Mouse (Mus musculus): ENCODE data around the gene Thap4. TPM values are rescaled to one million over a fixed set of nuclear protein-coding genes. Genes with fewer than 3 reads are reported as not detected.

The Thap4 gene
- polyA plus RNA-seq, 1 experiment from 2014 or later, result 13.0 TPM

DNA sequence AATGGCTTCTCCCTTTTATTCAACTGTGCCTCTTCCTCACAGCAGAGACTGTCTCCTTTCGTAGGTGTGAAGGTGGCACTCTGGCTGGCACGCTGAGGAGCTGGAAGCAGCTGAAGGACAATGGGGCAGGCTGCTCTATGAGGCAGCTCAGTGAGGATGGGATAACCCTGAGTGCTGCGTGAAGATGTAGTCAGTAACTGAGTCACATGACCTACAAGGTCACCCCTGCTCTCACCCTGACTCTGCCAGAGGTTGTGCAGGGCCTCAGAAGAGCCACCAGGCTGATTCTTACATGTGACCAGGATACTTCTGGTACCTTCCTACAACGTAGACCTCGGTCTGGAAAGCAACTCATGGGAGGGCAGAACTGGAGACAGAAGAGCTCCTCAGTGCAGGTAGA is 29.0 kb downstream of the Thap4 start:
- WGBS (ENCODE audit: insufficient replicate concordance), result 81% methylated on average over 5 of the region's 5 CpGs
- H3K4me3 ChIP-seq (ENCODE audit: low read depth, low read length), result no peak overlapping the region
- no peaks in the 10 kb centered on the region for H3K9me3 ChIP-seq (ENCODE audit: low read length)
- H3K9ac ChIP-seq (replicated peaks), result no peak overlapping the region
- no peak overlapping the region for H3K27ac ChIP-seq (ENCODE audit: low read depth)
- no peak overlapping the region for H3K4me2 ChIP-seq (ENCODE audit: low read depth, low read length)
- ATAC-seq, result no peak
- H3K27me3 ChIP-seq (ENCODE audit: insufficient read depth, low read length), result no peaks in the 10 kb centered on the region
- H3K36me3 ChIP-seq (replicated peaks; ENCODE audit: insufficient read depth, low read length), result peaks cover 5% of the 10 kb centered on the region; the same call in 1 of the 2 replicates
- DNase-seq, result no peak
- H3K4me1 ChIP-seq (ENCODE audit: insufficient read depth), result no peaks in the 10 kb centered on the region
- TF ChIP-seq CTCF (IDR thresholded peaks at IDR 0.05; ENCODE audit: low read depth) (no peak), EP300 (IDR thresholded peaks at IDR 0.05; ENCODE audit: low read depth) (no peak)

DNA sequence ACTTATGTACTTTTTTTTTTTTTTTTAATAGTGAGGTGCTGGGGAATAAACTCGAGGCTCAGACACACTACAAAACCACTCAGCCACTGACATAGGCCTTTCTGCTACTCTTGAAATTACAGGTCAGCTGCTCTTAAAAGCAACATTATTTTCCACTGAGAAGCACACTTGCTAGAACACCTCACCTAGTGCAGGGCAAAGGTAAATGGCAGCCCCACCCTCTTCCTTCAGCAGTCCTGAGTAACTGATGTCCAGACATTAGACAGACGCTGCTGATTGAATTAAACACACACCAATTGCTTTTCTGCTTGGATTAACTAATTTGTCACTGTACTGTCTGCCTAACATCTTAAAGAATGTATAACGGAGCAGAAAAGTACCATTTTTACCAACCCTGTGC is 30.0 kb downstream of the Thap4 start:
- no peak overlapping the region for H3K4me3 ChIP-seq (ENCODE audit: low read depth, low read length)
- H3K27ac ChIP-seq (ENCODE audit: low read depth), result no peak overlapping the region
- H3K27me3 ChIP-seq (ENCODE audit: insufficient read depth, low read length), result no peaks in the 10 kb centered on the region
- peaks cover 5% of the 10 kb centered on the region; the same call in 1 of the 2 replicates for H3K36me3 ChIP-seq (replicated peaks; ENCODE audit: insufficient read depth, low read length)
- no peaks in the 10 kb centered on the region for H3K4me1 ChIP-seq (ENCODE audit: insufficient read depth)
- no peaks in the 10 kb centered on the region for H3K9me3 ChIP-seq (ENCODE audit: low read length)
- WGBS (ENCODE audit: insufficient replicate concordance), result 78% methylated on average over 3 of the region's 3 CpGs
- no peak overlapping the region for H3K9ac ChIP-seq (replicated peaks)
- DNase-seq (no peak), ATAC-seq (no peak)
- no peak for TF ChIP-seq EP300 (IDR thresholded peaks at IDR 0.05; ENCODE audit: low read depth)
- TF ChIP-seq CTCF (IDR thresholded peaks at IDR 0.05; ENCODE audit: low read depth), result no peak
- no peak overlapping the region for H3K4me2 ChIP-seq (ENCODE audit: low read depth, low read length)

DNA sequence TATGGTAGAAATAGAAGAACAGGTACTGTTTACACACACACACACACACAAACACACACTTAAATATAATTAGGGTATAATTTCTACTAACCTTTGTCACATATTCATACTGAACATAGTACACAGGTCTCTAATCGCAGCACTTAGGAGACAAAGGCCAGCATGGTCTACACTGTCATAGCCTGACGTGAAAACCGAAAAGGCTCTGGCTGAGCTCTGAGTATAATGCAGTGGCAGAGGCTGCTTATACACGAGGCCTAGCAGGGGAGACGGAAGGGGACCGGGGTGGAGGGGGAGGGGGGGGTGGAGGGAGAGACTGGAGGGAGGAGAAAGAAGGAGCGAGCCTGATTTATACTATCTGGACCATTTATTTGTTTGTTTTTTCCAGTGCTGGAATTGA is 33.1 kb downstream of the Thap4 start:
- no peaks in the 10 kb centered on the region for H3K9me3 ChIP-seq (ENCODE audit: low read length)
- H3K9ac ChIP-seq (replicated peaks), result no peak overlapping the region

DNA sequence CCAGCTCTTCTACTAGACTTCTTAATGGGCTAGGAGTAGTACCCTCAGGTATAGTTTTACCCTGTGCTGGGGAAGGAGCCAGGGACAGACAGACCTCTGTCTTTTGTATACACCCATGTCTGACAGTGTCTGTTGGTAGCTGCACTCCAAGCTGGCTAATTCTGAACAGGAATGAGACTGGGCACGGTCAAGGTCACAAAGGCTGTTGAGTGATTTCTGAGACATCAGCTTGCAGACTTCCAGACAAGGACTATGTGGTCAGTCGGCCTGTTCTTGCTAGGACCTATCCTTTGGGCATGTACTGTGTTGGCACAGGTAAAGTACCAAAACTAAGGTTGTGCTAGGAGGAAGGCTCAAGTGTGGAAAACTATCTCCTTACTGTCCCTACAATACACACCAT is 38.5 kb downstream of the Thap4 start:
- TF ChIP-seq CTCF (IDR thresholded peaks at IDR 0.05; ENCODE audit: low read depth) (no peak), EP300 (IDR thresholded peaks at IDR 0.05; ENCODE audit: low read depth) (no peak)
- ATAC-seq (no peak), DNase-seq (no peak)
- Histone ChIP-seq H3K27me3 (ENCODE audit: insufficient read depth, low read length) (no peaks in the 10 kb centered on the region), H3K4me2 (ENCODE audit: low read depth, low read length) (no peak overlapping the region), H3K9me3 (ENCODE audit: low read length) (no peaks in the 10 kb centered on the region), H3K4me3 (ENCODE audit: low read depth, low read length) (no peak overlapping the region), H3K36me3 (replicated peaks; ENCODE audit: insufficient read depth, low read length) (peaks cover 21% of the 10 kb centered on the region; the same call in 1 of the 2 replicates), H3K9ac (replicated peaks) (no peak overlapping the region), H3K27ac (ENCODE audit: low read depth) (no peak overlapping the region), H3K4me1 (ENCODE audit: insufficient read depth) (no peaks in the 10 kb centered on the region; the same call in 1 of the 2 replicates)
- WGBS (ENCODE audit: insufficient replicate concordance), result 79% methylated on average over 2 of the region's 2 CpGs

More for the DNA sequence above, 33.1 kb downstream of the Thap4 start:
- Histone ChIP-seq H3K4me2 (ENCODE audit: low read depth, low read length) (no peak overlapping the region), H3K27me3 (ENCODE audit: insufficient read depth, low read length) (no peaks in the 10 kb centered on the region), H3K4me1 (ENCODE audit: insufficient read depth) (no peaks in the 10 kb centered on the region), H3K27ac (ENCODE audit: low read depth) (no peak overlapping the region), H3K36me3 (replicated peaks; ENCODE audit: insufficient read depth, low read length) (peaks cover 12% of the 10 kb centered on the region; the same call in 1 of the 2 replicates), H3K4me3 (ENCODE audit: low read depth, low read length) (no peak overlapping the region)
- TF ChIP-seq CTCF (IDR thresholded peaks at IDR 0.05; ENCODE audit: low read depth) (no peak), EP300 (IDR thresholded peaks at IDR 0.05; ENCODE audit: low read depth) (no peak)
- DNase-seq, result no peak
- ATAC-seq, result no peak
- 70% methylated on average over 7 of the region's 7 CpGs for WGBS (ENCODE audit: insufficient replicate concordance)

DNA sequence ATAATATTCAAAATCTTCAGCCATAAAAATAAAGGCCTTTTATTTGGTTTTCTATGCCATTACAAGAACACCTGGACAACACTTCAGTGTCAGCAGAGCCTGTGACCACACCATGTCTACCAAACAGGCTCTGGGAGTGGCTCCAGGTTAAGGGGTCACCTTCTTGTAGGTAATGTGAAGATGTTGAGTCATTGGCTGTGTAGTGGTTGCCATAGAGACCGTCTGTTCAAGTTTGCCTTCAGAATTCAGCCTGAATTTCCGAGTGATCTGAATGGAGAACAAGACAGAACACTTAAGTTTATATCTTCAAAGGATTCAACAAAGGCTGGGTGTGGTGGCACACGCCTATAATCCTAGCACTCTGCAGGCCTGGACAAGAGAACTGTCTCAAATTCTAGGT is 49.3 kb downstream of the Thap4 start:
- H3K27me3 ChIP-seq (ENCODE audit: insufficient read depth, low read length), result no peaks in the 10 kb centered on the region
- H3K27ac ChIP-seq (ENCODE audit: low read depth), result no peak overlapping the region
- TF ChIP-seq EP300 (IDR thresholded peaks at IDR 0.05; ENCODE audit: low read depth), result no peak
- TF ChIP-seq CTCF (IDR thresholded peaks at IDR 0.05; ENCODE audit: low read depth), result no peak
- WGBS (ENCODE audit: insufficient replicate concordance), result 82% methylated on average over 3 of the region's 3 CpGs
- DNase-seq (no peak), ATAC-seq (no peak)
- H3K36me3 ChIP-seq (replicated peaks; ENCODE audit: insufficient read depth, low read length), result peaks cover 10% of the 10 kb centered on the region
- no peak overlapping the region for H3K4me3 ChIP-seq (ENCODE audit: low read depth, low read length)
- no peaks in the 10 kb centered on the region for H3K9me3 ChIP-seq (ENCODE audit: low read length)
- H3K4me1 ChIP-seq (ENCODE audit: insufficient read depth), result no peaks in the 10 kb centered on the region
- no peak overlapping the region for H3K4me2 ChIP-seq (ENCODE audit: low read depth, low read length)
- H3K9ac ChIP-seq (replicated peaks), result no peak overlapping the region

DNA sequence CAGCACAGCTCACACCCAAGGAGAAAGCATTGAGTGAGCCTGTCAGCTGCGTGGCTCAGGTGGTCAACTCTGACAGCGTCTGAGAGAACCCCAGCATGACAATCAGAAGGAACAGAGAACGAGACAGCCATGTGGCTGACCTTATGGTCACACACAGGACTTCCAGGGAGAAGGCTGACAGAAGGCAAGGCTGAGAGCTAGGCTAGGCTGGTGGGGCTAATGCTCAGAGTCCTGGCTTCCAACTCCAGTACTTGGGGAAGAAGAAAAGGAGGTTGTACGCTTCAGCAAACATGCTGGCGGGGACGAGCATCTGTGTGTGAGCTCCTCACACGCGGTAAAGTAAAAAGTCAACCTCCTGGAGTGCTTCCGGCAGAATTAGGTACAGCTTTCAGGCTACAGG is 50.3 kb downstream of the Thap4 start:
- H3K27me3 ChIP-seq (ENCODE audit: insufficient read depth, low read length), result no peaks in the 10 kb centered on the region
- no peak overlapping the region for H3K4me2 ChIP-seq (ENCODE audit: low read depth, low read length)
- H3K9ac ChIP-seq (replicated peaks), result no peak overlapping the region
- TF ChIP-seq CTCF (IDR thresholded peaks at IDR 0.05; ENCODE audit: low read depth) (no peak), EP300 (IDR thresholded peaks at IDR 0.05; ENCODE audit: low read depth) (no peak)
- WGBS (ENCODE audit: insufficient replicate concordance), result 88% methylated on average over 9 of the region's 9 CpGs
- no peak overlapping the region for H3K27ac ChIP-seq (ENCODE audit: low read depth)
- H3K4me3 ChIP-seq (ENCODE audit: low read depth, low read length), result no peak overlapping the region
- ATAC-seq (no peak), DNase-seq (no peak)
- no peaks in the 10 kb centered on the region for H3K4me1 ChIP-seq (ENCODE audit: insufficient read depth)
- H3K36me3 ChIP-seq (replicated peaks; ENCODE audit: insufficient read depth, low read length), result peaks cover 10% of the 10 kb centered on the region
- no peaks in the 10 kb centered on the region for H3K9me3 ChIP-seq (ENCODE audit: low read length)
